Mouse (Mus musculus) gastrocnemius, adult 8-10 months (tissue): Measurements from ENCODE around the gene Lyl1. TPM values are rescaled to one million over a fixed set of nuclear protein-coding genes. Genes with fewer than 3 reads are reported as not detected.

Experiments
- DNase-seq, 2 experiments: peaks; one replicate each; pipeline ENCODE4 v3.0.0; 2022; ENCODE audit warnings: low spot score in 2 of 2
- total RNA-seq, 4 experiments: library from RNA; stranded (reverse); gene quantifications; 2 replicates each; pipeline ENCODE4 v1.2.4; 2022

Lyl1 gene
- total RNA-seq, 4 experiments from 2014 or later = 0.51 to 1.8 (median 0.57) TPM

DNA sequence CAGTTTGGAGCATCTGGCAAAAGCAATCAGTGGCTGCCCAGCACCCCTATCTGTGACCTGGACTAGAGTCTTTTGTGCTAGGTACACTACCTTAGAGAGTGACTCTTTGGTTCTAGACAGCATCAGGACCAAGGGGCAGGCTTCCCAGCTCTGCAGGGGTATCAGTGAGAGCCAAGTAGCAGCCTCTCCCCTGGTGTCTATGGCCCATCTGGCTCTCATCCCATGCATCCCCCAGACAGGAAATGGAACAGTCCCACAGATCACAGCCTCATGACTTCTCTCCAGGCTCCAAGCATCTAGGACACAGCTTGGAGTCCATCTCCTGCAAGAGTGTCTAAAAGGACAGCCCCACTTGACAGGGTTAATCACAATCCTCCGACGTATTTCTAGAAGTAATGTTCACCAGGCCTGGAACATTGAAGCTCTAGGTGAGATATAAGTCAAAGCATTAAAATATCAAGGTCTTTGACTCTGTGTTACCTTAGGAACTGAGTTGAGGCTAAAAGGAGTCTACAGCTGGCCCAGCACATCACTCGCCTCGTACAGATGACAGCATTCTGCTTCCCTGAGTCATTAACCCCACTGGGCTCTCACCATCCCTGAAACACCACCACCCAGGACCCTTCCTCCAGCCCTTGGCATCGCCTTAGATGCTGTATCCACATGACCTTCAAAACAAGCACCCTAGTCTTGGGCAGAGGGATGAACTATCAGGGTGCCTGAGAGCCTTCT lies 17.9 kb downstream of the Lyl1 start:
- DNase-seq = no peak

DNA sequence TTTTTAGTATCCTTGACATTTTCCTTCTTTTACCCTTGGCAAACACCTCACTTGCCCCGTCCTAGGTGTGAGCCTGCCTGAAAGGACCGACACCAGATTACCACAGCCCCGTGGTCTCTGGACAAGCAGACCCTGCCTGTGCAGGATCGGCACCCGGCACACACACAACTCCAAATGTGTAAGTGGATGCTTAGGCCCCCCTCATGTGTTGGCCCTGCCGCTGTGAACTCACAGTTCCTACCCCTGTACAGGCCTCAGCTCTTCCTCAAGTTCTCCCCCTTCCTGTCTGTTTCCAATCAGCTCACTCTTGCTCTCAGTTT lies 21.2 kb downstream of the Lyl1 start:
- no peak for DNase-seq

DNA sequence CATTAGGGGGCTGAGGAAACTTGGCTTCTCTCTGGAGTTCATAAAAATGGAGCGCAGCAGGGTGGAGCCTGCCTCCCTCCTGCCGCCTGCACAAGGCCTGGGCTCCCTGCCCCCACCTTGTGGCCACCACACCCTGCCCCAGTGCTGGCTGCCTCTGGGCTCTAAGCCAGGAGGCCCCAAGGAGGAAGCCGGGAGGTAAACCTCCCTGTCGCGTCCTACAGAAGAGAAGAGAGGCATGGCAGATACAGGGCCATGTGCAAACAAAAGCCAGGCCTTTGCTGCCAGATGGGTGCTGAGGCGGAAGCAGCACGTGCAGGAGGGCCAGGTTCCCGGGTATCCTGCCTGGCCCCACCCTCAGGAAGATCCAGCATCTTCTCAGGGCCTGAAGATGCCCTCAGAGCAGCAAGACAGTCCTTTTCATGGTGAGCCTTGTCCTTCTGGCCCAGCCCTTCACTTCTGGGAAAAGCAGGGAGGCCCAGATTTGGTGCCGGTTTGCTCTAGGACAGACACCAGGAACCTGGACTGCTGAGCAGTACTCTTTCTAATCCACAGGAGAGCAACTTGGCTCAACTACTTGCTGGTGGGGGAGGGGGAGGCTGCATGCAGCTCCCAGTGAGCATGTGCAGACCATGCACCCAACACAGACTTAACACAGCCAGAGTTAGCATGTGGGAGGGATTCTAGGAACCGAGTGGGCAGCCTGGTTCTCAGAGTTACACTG lies 21.8 kb downstream of the Lyl1 start, which contains the start of gene G430095P16Rik:
G430095P16Rik (plus strand) TSS at position 158 of the 721 bp plus-strand sequence.
- DNase-seq = peak; percentile 69 to 82

DNA sequence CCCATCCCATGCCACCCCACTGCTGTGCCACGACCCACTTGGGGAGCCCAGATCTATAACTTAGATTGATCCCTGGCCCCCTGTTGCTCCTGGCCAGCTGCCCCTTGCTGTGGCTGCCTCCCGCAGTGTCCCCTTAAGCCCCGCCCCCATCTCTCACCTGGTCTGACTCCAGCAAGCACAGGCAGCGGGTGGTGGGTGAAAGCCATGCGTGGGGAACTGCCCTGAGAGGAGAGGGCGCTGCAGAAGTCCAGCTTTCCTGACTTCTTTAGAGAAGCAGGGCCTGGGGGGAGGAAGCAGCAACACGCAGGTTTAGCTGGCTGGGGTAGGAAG lies 22.3 kb downstream of the Lyl1 start:
- DNase-seq = no peak

DNA sequence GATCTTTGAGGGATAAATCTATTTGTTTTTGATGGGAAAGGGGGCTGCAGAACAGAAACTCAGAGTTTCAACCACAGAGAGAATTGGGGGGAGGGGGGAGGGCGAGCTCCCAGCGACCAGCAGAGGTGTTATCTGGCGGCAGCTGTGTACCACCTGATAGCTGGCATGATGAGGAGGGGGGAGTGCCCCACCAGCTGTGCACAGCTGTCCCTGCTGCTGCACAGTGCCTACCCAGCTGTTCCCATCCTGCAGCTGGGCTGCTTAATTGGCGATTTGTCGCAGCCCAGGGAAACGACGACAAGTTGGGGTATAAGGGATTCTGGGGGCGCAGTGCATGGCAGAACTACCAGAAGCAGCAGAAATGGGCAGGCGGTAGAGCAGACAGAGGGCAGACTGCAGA lies 23.4 kb downstream of the Lyl1 start:
- no peak for DNase-seq

DNA sequence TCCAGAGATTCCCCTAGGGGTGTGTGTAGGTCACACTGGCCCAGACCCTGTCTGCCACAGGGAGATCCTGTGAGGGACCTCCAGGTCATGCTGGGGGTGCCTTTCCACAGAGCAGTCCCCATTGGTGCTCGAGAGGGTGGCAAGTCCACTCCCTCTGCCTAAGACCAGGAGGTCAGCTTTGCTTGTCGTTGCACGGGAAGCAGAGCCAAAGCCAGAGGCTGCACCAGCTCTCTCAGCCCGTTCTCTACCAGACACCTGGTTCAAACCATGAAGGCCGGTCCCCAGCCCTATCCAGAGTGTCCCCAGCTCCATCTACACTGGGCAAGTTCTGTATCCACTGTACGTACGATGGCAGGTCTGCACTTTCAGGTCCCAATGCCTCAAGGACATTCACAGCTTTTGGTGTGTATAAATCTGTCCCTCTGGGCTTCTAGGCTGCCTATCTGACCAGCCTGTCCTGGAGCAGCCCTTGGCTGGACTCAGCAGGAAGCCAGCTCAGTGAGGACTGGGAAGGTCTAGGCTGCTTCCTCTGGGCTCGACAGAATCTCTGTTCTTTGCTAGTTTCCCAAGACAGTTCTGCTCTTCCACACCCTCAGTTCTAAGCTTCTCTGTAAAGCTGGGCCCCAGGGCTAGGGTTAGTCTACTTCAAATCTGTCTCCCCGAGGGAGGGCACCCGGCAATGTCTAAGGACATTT lies 24.1 kb downstream of the Lyl1 start:
- no peak for DNase-seq

DNA sequence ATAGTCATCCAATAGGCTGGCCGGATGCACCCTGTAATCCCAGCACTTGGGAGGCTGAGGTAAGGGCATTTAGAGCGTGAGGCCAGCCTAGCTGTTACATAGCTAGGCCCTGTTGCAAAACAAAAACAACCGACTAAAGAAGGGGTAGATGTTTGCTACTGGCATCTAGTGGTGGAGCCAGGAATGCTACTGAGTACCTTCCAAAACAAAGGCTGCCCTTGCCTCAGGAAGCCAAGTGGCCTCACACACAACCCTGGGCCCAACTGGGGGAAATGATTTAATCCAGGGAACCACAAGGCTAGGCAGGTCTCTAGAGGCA lies 24.6 kb downstream of the Lyl1 start:
- peak in 1 of 2 experiments; percentile 58 for DNase-seq

DNA sequence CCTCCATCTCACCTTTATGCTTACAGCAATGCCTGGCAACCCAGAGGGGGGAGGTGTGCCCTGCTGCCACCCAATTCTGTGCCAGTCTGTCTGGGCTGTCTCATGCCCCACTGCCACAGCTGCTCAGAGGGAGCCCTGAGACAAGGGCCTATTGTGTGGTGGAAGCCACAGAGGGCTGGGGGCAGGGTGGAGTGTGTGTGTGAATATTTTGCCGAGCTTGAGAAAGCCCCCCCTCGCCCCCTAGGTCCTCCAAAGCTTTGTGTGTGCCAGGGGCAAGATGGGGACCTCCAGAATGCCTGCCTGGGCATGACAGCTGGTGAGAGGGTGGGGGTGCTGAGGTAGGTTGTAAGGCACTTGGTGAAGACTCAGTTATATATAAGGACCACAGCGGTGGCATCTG lies 27.2 kb downstream of the Lyl1 start:
- no peak for DNase-seq

DNA sequence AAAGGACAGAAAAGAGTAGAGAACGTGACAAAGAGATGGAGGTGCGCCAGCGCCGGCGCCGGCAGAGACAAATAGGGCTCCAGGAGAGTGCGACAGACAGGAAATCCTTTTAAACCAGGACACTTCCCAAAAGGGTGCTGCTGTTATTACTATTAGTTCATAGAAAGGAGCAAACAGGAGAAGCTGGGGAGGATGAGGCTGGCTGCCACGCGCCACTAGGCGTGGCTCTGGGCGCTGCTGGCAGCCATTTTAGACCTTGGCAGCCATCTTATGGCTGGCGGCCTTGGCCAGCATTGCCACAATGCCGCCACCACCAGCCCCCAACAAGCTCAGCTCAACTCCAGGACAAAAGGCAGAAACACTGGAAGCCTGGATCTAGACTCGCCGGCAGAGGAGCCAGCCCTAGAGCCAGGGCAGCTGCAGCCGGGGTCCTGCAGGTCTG lies 28.7 kb downstream of the Lyl1 start:
- peak in 1 of 2 experiments; percentile 64 for DNase-seq

DNA sequence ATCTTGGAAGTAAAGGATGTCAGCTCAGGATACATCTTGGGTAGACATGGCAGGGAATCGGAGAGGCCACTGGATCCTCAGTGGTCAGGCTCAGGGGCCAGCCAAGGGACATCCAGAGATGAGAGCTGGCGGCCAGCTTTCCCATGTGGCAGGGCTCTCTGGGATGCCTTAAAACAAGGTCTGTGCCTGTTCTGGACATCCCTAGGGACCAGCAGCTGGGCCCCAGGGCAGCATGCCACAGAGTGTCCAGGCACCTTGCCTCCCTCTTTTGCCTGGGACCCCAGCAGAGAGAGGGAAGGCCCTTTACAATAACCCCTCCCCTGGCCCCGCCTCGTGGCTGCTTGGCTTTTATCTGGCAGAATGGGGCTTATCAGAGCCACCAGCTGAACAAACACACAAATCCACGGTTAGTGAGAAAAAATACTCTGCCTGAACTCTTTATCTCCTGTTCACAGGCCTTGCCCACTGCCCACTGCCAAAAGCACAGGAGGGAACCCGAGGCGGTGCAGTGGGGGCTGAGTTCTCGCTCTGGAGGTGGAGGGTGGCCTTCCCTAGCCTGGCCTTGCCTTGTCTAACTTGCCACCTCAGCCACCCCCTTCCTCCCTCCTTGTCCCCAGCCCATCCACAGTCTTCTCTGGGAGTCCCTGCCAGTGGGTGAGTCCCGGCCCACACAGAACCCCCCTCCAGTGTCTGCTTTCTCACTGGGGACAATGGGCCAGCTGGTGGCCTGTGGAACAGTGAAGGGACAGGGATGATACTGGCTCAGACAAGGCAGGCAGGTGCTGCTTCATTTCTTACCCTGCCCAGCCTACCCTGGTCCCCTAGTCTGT lies 29.5 kb downstream of the Lyl1 start:
- peak in 1 of 2 experiments; percentile 73 for DNase-seq

DNA sequence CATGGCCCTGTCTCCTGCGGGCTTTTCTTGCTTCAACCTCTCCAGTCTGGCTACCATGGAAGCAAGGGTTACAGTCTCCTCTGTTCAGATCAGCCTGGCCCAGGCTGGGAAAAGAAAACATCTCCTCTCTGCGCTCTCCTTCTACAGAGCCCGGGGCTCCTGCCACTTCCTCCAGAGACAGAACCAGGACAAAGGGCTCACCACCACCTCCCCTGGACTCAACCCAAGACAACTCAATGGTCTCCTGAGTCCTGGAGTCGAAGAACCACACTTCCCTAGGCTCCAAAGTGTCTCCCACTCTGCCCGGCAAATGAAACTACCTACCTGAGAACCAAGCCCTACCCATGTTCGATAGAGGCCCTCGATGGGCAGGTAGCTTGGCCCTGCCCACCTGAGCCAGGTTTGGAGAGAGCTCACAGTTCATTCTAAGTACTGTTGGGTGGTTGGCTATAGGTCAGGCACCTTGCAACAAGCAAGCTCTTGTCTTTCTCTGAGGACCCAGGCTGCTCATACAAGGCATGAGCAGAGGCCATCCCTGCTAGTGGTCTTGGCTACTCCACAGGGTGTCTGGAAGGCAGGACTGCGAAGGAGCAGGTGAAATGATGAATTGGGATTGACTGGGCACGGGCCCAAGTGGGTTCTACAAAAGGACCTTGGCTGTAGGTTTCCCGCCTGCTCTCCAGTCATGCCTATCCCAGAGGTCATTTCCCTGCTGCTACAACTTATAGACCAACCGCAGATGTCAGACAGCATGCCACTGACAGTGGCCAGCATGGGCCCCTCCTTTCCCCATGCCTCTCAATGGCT lies 30.3 kb downstream of the Lyl1 start:
- DNase-seq = no peak

DNA sequence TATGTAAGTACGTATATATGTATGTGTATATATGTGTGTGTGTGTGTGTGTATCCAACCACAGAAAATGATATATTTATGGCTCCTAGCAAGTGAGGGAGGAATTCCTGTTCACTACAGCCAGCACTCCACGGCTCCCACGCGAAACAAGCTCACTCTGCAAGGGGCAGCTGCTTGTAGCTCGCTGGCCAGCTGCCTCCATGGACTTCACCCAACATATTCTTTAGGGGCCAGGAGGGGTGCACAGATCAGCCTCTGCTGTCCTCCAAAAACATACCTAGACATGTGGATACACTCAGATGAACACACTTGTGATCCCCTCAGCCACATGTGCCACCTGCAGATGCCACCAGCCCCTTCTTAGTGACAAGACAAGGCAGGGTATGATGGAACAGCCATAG lies 31.3 kb downstream of the Lyl1 start:
- no peak for DNase-seq

DNA sequence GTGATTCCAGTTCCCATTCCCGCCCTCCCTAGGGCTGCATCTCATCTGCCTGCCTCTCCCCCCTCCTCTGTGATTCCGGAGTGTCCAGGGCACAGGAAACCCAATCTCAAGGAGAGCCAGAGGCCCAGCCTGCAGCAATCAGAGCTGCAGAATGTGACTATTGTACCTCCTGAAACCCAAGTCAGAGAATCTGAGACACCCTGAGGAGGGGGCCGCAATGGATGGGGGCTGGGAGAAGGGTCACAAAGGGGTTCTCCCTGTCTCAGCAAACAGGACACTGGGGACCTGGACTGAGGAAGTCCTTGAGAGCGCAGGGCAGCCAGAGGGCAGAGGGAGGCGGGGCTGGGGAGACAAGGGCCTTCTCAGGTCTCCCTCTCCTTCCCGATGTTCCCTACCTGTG lies 31.7 kb downstream of the Lyl1 start:
- DNase-seq = no peak

DNA sequence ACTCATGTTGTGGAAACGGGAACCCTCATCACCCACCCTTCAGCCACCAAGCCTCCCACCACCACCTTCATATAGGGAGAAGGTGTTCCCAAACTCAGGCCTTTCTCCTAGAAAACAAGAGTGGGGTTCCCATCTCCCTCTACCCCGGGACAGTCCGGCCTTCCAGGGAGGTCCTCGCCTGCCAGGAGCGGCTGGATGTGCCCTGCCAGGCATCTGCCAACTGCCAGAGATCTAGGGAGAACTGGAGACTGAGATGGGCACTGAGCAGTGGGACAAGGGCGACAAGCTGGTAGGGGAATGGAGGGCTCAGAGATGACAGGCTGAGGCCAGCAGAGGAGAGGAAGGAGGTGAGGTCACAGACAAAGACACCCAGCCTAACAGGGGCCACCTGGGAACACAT lies 32.7 kb downstream of the Lyl1 start:
- DNase-seq = no peak

DNA sequence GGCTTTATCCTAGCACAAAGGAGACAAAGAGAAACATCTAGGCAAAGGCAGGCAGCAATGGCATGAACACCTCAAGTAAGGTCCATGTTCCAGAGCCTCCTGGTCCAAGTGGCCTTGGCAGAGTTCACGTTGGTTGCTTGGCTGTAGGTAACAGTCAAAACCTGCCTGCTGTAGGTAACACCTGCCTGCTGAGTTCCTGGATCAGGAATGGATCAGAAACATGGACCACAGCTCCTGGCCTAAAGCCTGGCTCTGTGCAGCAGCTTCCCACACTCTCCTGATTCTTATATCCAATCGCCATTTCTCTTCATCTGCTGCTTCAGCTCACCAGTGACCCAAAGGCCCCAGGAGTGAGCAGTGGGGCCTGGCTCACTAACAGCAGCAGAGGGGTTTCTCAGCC lies 33.4 kb downstream of the Lyl1 start:
- no peak for DNase-seq

DNA sequence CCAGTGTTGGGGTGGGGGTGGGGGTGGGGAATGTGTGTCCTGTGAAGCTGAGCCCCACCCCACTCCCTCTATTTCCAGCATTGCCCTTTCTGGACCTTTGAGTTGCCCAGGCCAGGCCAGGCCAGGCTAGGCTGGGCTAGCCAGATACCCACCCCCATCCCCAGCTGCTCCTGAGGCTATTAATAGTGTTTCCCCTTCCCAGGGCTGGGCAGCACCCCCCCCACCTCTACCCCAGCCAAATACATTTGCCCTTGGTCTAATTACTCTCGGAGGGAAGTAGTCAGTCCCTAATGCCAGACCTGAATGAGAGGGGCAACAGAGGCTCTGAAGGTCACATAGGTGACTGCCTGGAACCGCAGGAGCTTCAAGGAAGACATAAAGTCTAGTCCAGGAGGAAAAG lies 34.3 kb downstream of the Lyl1 start:
- DNase-seq = peak; percentile 65 to 84

DNA sequence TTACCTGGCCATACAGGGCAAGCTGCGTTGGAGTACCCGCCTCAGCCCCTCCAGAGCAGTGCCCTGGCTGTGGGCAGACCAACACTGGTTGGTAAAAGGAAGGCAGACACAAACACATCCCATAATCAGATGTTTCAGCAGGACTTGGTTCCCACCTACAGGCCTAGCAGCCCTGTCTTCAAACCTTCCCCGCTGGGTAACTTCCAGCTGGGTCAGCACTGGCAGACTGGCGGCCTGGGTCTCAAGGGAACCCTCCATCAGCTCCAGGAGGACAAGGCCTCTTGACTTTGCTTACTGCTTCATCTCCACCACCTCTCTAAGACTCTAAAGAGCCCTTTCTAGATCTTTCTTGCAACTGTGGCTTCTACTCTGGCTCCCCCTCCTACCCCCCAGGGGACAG lies 35.3 kb downstream of the Lyl1 start:
- DNase-seq = no peak

DNA sequence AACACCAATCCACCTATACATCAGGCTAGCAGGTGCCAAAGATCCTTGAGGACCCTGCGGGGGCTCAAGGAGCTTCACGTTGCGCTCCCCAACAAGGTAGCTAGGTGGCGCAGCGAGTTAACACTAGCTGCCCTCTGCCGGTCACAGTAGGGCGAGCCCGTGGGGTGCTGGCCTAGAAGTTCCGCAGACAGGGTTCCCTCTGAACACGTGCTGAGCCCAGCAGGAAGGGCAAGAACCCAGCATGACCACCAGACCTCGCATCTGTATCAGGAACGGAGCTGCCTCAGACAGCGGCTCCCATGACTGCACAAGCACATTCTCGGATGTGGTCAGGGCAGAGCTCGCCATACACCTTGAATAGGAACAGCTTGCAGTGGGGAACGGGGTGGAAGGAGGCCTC lies 36.4 kb downstream of the Lyl1 start:
- peak; percentile 78 to 81 for DNase-seq

DNA sequence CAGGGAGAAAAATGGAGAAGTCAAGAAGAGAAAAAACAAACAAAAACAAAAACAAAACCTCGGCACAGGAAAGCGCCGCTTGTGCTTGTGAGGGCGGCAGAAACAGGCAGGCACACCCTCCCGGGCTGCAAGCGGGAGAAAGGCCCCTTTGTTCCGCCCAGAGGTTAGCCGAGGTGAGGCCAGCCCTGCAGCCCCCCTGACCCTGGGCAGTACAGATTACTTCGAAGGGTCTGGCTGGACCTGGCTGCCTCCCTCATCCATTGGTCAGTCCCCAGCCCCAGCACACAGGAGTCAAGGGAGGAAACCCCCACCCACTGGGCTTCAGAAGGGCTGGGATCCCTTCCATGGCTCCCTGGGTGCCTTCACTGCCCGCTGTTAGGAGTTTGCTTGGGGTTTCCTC lies 37.0 kb downstream of the Lyl1 start:
- DNase-seq = no peak

DNA sequence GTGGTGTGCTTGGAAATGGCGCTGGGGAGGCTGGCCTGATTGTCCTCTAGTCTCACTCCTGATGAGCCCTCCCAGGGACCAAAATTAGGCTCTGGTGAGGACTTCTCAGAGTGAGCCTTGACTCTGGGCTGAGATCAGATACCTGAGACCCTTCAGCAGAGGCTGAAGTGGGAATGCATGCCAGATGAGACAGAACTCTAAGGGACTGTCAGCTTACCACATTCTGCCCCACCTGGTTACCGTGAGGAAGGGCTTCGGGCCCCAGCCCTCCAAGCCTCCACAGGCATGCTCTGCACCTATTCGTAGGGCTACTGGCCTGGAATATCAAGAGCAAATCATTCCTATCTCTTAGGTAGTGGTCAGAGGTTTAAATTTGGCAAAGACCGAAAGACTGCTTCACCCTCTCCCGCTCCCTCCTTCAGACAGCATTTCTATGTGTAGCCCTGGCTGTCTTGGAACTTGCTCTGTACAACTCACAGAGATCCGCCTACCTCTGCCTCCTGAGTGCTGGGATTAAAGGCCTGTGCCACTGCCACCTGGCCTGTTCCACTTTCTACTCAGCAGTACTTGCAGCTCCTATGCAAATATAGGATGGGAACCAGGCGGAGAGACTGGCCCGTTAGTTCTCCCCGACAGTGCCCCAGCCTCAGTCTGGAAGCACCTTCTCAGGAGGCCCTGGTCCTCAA lies 37.6 kb downstream of the Lyl1 start:
- DNase-seq = no peak

DNA sequence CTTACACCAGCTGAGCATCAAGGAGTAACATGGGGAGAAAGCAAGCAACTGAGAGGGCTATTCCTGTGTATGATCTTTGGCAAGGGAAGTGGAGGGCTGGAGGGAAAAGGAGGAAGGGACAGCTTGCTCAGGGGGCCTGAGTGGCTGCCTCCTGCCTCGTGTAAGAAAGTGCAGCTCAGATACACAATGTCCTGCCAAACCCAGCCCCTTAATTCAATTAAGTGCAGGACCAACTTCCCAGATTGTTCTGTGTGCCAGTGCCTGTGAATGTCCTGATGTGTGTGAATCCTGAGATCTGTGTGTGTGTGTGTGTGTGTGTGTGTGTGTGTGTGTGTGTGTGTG lies 38.1 kb downstream of the Lyl1 start:
- DNase-seq = no peak
